Mouse (Mus musculus): ENCODE measurements around the gene Hspe1.
"Not testable (repeated sequence)": the region's sequence is repeated elsewhere in the genome, so short reads cannot be mapped to it uniquely, and the experiment has no call there.

The Hspe1 gene

GRCm38 (mm10) chr1:55085781-55086366, 2.1 kb upstream of the Hspe1 start:
- CTCF ChIA-PET, result interaction anchor here (1.6 kb wide), 1 partner anchor 17 kb away, joined by 5 read pairs; no protein-coding TSS in a partner anchor

- CTCF ChIA-PET, result no interaction called here
Observed at GRCm38 (mm10) chr1:55086868-55087400, 998 bp upstream of the Hspe1 start.

GRCm38 (mm10) chr1:55087401-55087904, 479 bp upstream of the Hspe1 start:
- CTCF ChIA-PET, result no interaction called here

GRCm38 (mm10) chr1:55088611-55089497, 922 bp downstream of the Hspe1 start:
- CTCF ChIA-PET, result no interaction called here

- CTCF ChIA-PET, result no interaction called here
Observed at GRCm38 (mm10) chr1:55089498-55090064, 1.6 kb downstream of the Hspe1 start.

GRCm38 (mm10) chr1:55092056-55092455, 4.1 kb downstream of the Hspe1 start:
- CTCF ChIA-PET, result no interaction called here

- CTCF ChIA-PET, result interaction anchor here (0.6 kb wide), 1 partner anchor 265 kb away, joined by 3 read pairs; no protein-coding TSS in a partner anchor
Observed at GRCm38 (mm10) chr1:55092469-55092868, 4.5 kb downstream of the Hspe1 start.

GRCm38 (mm10) chr1:55106919-55107585, 19.1 kb downstream of the Hspe1 start:
- CTCF ChIA-PET, result no interaction called here

GRCm38 (mm10) chr1:55107644-55108043, 19.7 kb downstream of the Hspe1 start:
- CTCF ChIA-PET, result no interaction called here

- CTCF ChIA-PET, result no interaction called here
Observed at GRCm38 (mm10) chr1:55108473-55108872, 20.5 kb downstream of the Hspe1 start.

- CTCF ChIA-PET, result no interaction called here
Observed at GRCm38 (mm10) chr1:55109066-55109766, 21.3 kb downstream of the Hspe1 start.

GRCm38 (mm10) chr1:55123046-55123445, 35.1 kb downstream of the Hspe1 start:
- CTCF ChIA-PET, result no interaction called here

GRCm38 (mm10) chr1:55123561-55123960, 35.6 kb downstream of the Hspe1 start:
- CTCF ChIA-PET, result no interaction called here

GRCm38 (mm10) chr1:55124136-55124535, 36.2 kb downstream of the Hspe1 start:
- CTCF ChIA-PET, result not testable (repeated sequence)

GRCm38 (mm10) chr1:55129716-55130115, 41.8 kb downstream of the Hspe1 start:
- CTCF ChIA-PET, result no interaction called here

GRCm38 (mm10) chr1:55130190-55130916, 42.4 kb downstream of the Hspe1 start:
- CTCF ChIA-PET, result no interaction called here

GRCm38 (mm10) chr1:55130943-55131401, 43.0 kb downstream of the Hspe1 start, which contains the start of gene Mob4:
Mob4 (plus strand) TSS chr1:55131231.
- CTCF ChIA-PET, result no interaction called here

GRCm38 (mm10) chr1:55131424-55132014, 43.6 kb downstream of the Hspe1 start:
- CTCF ChIA-PET, result no interaction called here

GRCm38 (mm10) chr1:55132308-55132707, 44.4 kb downstream of the Hspe1 start:
- CTCF ChIA-PET, result interaction anchor here (0.6 kb wide), 1 partner anchor 65 kb away, joined by 9 read pairs; no protein-coding TSS in a partner anchor

- CTCF ChIA-PET, result no interaction called here
Observed at GRCm38 (mm10) chr1:55133173-55133572, 45.2 kb downstream of the Hspe1 start.

All from spleen, embryonic (tissue).